Mouse (Mus musculus): ENCODE measurements at regions not wholly inside any gene's neighbourhood (a gene's known extent, or its start where the extent isn't known, plus 50 kb on each side); places are given as distances from the start of the nearest gene placed in this dataset.

DNA sequence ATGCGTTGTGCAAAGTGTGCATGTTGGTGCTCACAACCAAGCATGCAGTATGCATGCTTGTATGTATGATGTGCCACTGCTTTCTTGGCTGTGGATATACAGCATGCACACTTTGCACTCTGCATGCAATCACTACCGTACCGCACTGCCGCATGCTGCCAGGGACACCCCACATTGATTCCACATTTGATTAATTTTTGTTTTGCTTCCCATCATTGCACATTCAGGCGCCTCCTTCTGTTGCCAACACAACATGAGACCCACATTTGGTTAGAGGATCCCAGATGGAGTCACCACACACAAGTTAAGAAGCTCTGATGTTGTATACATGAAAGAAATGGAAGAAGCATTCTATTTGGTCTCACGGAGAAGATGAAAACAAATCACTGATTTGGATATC is 211.2 kb upstream of the Id4 start:
- TF ChIP-seq CTCF (IDR thresholded peaks at IDR 0.05; ENCODE audit: low read depth) (no peak), EP300 (IDR thresholded peaks at IDR 0.05; ENCODE audit: low read depth) (no peak)

Measured in heart, postnatal 0 days (tissue).